Mouse (Mus musculus): ENCODE data around the gene Ucma. TPM values are rescaled to one million over a fixed set of nuclear protein-coding genes. Genes with fewer than 3 reads are reported as not detected.

The Ucma gene
- polyA plus RNA-seq (2015; fragmentation: Nextera tagmentation; extraction: Ambion mirVana), result not detected in 2 replicates

DNA sequence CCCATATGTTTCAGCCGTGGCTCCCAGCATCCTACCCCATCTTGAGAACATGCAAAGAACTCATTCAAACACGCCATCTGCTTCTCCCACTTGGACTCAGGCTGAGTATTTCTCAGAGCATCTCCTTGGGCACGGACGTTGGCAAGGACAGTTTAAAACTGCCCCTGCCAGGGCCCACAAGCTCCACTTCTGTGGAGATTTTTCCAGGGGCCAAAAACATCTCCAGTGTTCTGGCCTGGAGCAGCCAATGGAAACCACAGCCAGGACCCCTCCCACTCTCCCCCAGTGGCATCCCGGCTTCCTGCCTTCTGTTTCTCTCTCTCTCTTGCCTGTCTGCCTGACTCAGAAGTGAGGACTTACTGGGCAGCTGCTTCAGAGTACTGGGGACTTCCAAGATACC is at the start of gene Ucma:
Gene Ucma (plus strand): TSS at position 316 of the 400 bp plus-strand sequence.

DNA sequence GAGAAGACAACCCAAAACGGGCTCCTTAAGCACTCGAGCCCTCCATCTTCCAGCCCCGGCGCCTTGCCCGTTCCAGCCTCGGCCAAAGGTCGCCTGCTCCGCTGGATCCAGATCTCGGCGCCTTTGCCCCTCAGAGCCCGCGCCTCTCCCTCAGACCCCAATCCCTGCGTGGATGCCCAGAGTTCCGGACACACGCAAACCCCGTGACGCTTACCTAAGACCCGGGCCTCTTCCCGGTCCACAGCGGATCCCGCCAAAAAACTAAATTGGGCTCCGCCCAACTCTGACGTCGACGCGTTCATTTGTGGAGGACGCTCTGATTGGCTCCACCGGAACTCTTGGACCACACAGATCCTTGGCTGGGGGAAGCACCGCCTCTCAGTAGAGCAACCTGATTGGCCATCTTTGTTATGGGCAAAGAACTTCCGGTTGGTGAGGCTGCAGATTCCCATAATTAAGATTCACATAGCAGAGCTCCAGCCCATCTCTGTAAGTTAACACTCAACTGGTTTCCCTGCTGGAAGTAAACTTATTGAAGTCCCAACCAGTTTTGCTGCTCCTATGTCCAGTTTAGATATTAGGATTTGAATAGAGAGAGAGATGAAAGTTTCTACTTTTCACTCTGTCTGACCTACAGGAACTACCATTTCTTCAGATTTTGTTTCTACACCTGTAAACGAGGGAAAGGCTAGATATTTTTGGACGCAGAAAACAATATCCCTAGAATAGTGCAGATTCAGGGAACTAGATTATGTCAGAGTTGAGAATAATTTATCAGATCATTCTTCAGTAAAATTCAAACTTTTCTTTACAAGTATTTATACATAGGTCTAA is 36.8 kb downstream of the Ucma start, which contains the start of gene Mcm10:
Gene Mcm10 (minus strand): TSS at position 301 of the 834 bp plus-strand sequence.

Other genes with a start within 250 kb of the Ucma start
- 32.9 and 45.2 TPM in 2 replicates for gene Sephs1, start 94.6 kb upstream of the Ucma start, polyA plus RNA-seq (2015; fragmentation: Nextera tagmentation; extraction: Ambion mirVana)
- 92.3 and 171 TPM in 2 replicates for gene Phyh, start 57.1 kb upstream of the Ucma start, polyA plus RNA-seq (2015; fragmentation: Nextera tagmentation; extraction: Ambion mirVana)
- 5.6 and 6.3 TPM in 2 replicates for gene Mcm10, start 36.7 kb downstream of the Ucma start, polyA plus RNA-seq (2015; fragmentation: Nextera tagmentation; extraction: Ambion mirVana)
- 11.9 and 23.0 TPM in 2 replicates for gene Optn, start 87.9 kb downstream of the Ucma start, polyA plus RNA-seq (2015; fragmentation: Nextera tagmentation; extraction: Ambion mirVana)
- gene Ccdc3, start 161.7 kb downstream of the Ucma start, polyA plus RNA-seq (2015; fragmentation: Nextera tagmentation; extraction: Ambion mirVana), result 3.0 and 3.1 TPM in 2 replicates

Measured in adrenal gland, postnatal 0 days (tissue).